9 mouse cellular contexts compared by ENCODE assay signal in genomic region chr6:137587866-137588265, GRCm38 (mm10).
"Had no signal": no experiment of that assay in that cellular context is flagged by ENCODE, and none has a peak within 500 bp of the region (broad histone marks: within the 10 kb centered on the region; RNA-seq: fewer than 3 reads in every experiment).

No protein-coding gene starts in this region.

- ATAC-seq: liver, postnatal 0 days had no signal

- H3K4me1 ChIP-seq: limb, embryonic 12.5 days; liver, embryonic 13.5 days; midbrain, embryonic 12.5 days had no signal

- DNase-seq: liver; liver, embryonic 13.5 days; liver, postnatal 0 days; right cerebral cortex, postnatal 25 days; thymus, postnatal 4 days had no signal

- H3K4me2 ChIP-seq: limb, embryonic 12.5 days; liver, embryonic 13.5 days; midbrain, embryonic 12.5 days had no signal

- H3K9me3 ChIP-seq: limb, embryonic 12.5 days; liver, embryonic 13.5 days; midbrain, embryonic 12.5 days had no signal

- H3K4me3 ChIP-seq: layer of hippocampus, adult 2 months; limb, embryonic 12.5 days; liver, embryonic 13.5 days; midbrain, embryonic 12.5 days had no signal

- H3K9ac ChIP-seq: limb, embryonic 12.5 days; liver, embryonic 13.5 days; liver, postnatal 0 days; midbrain, embryonic 12.5 days had no signal

- H3K27me3 ChIP-seq: limb, embryonic 12.5 days; liver, embryonic 13.5 days; midbrain, embryonic 12.5 days had no signal

- H3K36me3 ChIP-seq: limb, embryonic 12.5 days; liver, embryonic 13.5 days; midbrain, embryonic 12.5 days had no signal

- H3K27ac ChIP-seq: layer of hippocampus, adult 2 months; limb, embryonic 12.5 days; liver, embryonic 13.5 days; midbrain, embryonic 12.5 days; stomach, postnatal 0 days had no signal
